Mouse (Mus musculus) urinary bladder, postnatal 36 days (tissue): ENCODE measurements around the gene Pfkl.
"Not testable (repeated sequence)": the region's sequence is repeated elsewhere in the genome, so short reads cannot be mapped to it uniquely, and the experiment has no call there.

ENCODE experiments used
- DNase-seq, 2 experiments: peaks; one replicate each; pipeline ENCODE4 v3.0.0; 2022; ENCODE audit warnings: low spot score in 2 of 2, mixed read lengths in 1 of 2

The Pfkl gene

GRCm38 (mm10) chr10:77971709-77972553, 38.0 kb downstream of the Pfkl start:
- no peak for DNase-seq

- peak; percentile 60 to 71 for DNase-seq
Observed at GRCm38 (mm10) chr10:77971191-77971590, 38.7 kb downstream of the Pfkl start.

GRCm38 (mm10) chr10:77970481-77970880, 39.4 kb downstream of the Pfkl start, which contains the start of gene Trpm2:
Gene Trpm2 (minus strand): TSS chr10:77970563.
- no peak for DNase-seq

GRCm38 (mm10) chr10:77969973-77970325, 39.9 kb downstream of the Pfkl start:
- no peak for DNase-seq

- peak in 1 of 2 experiments; percentile 39 for DNase-seq
Observed at GRCm38 (mm10) chr10:77969274-77969972, 40.5 kb downstream of the Pfkl start.

- DNase-seq = no peak
Observed at GRCm38 (mm10) chr10:77963971-77964370, 45.9 kb downstream of the Pfkl start.

GRCm38 (mm10) chr10:77962725-77963124, 47.2 kb downstream of the Pfkl start:
- no peak for DNase-seq

GRCm38 (mm10) chr10:77950468-77950867, 59.4 kb downstream of the Pfkl start:
- not testable (repeated sequence) for DNase-seq

- DNase-seq = no peak
Observed at GRCm38 (mm10) chr10:77939685-77940084, 70.2 kb downstream of the Pfkl start.
